Mouse (Mus musculus) CH12.LX (cell line): Measurements from ENCODE around the gene Dusp3.

Experiments used
- BHLHE40 ChIP-seq: IDR thresholded peaks from 2 replicates; pipeline ENCODE4 v1.6.1; 2011; ENCODE audit warnings: mild to moderate bottlenecking, low read depth, low read length, improper control_type of control experiment
- CTCF ChIP-seq, 2 experiments: IDR thresholded peaks in 1 of 2; conservative IDR thresholded peaks in 1 of 2; 2 replicates each; pipeline ENCODE4 v1.5.1; 2011 to 2012; ENCODE audit warnings: low read depth in 2 of 2, low read length in 2 of 2, improper control_type of control experiment in 1 of 2, inconsistent platforms in 1 of 2, mild to moderate bottlenecking in 1 of 2, moderate library complexity in 1 of 2
- E2F4 ChIP-seq: IDR thresholded peaks from 2 replicates; pipeline ENCODE4 v1.6.1; 2011; ENCODE audit warnings: low read depth, low read length, improper control_type of control experiment; ENCODE audit not compliant: insufficient replicate concordance
- ELF1 ChIP-seq: IDR thresholded peaks from 2 replicates; pipeline ENCODE4 v1.6.1; 2014; ENCODE audit warnings: low read depth, mild to moderate bottlenecking, inconsistent platforms, low read length, improper control_type of control experiment
- ETS1 ChIP-seq: conservative IDR thresholded peaks from 2 replicates; pipeline ENCODE4 v1.6.1; 2012; ENCODE audit warnings: low read depth, mild to moderate bottlenecking, inconsistent platforms, low read length, improper control_type of control experiment, moderate library complexity
- JUN ChIP-seq: IDR thresholded peaks from 2 replicates; pipeline ENCODE4 v1.6.1; 2011; ENCODE audit warnings: low read depth, mild to moderate bottlenecking, low read length, improper control_type of control experiment, moderate library complexity; ENCODE audit not compliant: insufficient read depth
- POLR2A ChIP-seq: IDR thresholded peaks from 2 replicates; pipeline ENCODE4 v1.6.1; 2011; ENCODE audit warnings: low read depth, mild to moderate bottlenecking, improper control_type of control experiment, low read length
- RAD21 ChIP-seq: IDR thresholded peaks from 2 replicates; pipeline ENCODE4 v1.6.1; 2011; ENCODE audit warnings: low read depth, mild to moderate bottlenecking, low read length, improper control_type of control experiment, moderate library complexity
- TBP ChIP-seq: conservative IDR thresholded peaks from 2 replicates; pipeline ENCODE4 v1.6.1; 2011; ENCODE audit warnings: low read depth, low read length, improper control_type of control experiment
- TCF12 ChIP-seq: IDR thresholded peaks from 2 replicates; pipeline ENCODE4 v1.6.1; 2014; ENCODE audit warnings: low read depth, mild to moderate bottlenecking, inconsistent platforms, low read length, improper control_type of control experiment
- USF1 ChIP-seq: IDR thresholded peaks from 2 replicates; pipeline ENCODE4 v1.6.1; 2014; ENCODE audit warnings: low read depth, mild to moderate bottlenecking, inconsistent platforms, low read length, improper control_type of control experiment
- USF2 ChIP-seq: conservative IDR thresholded peaks from 2 replicates; pipeline ENCODE4 v1.6.1; 2011; ENCODE audit warnings: low read depth, low read length, improper control_type of control experiment
- ZKSCAN1 ChIP-seq: IDR thresholded peaks from 2 replicates; pipeline ENCODE4 v1.6.1; 2012; ENCODE audit warnings: low read depth, inconsistent platforms, low read length, improper control_type of control experiment, borderline replicate concordance

GRCm38 (mm10) chr11:101992411-101992810, 5.6 kb upstream of the Dusp3 start:
- TF ChIP-seq RAD21 (no peak), TCF12 (no peak), CTCF (conservative IDR thresholded peaks at IDR 0.05 in 1 of 2, IDR thresholded peaks at IDR 0.05 in 1 of 2; ENCODE audit: low read depth in 2 of 2, low read length in 2 of 2) (no peak), USF1 (no peak), E2F4 (no peak), BHLHE40 (no peak), POLR2A (no peak), ELF1 (no peak), TBP (no peak), ETS1 (no peak), ZKSCAN1 (no peak), JUN (no peak), USF2 (no peak)
